Mouse (Mus musculus) kidney, embryonic 14.5 days (tissue): ENCODE data around the gene Slc22a23. TPM values are rescaled to one million over a fixed set of nuclear protein-coding genes. Genes with fewer than 3 reads are reported as not detected.
A peak's percentile ranks its signal among the peaks of the same experiment; 100 is the strongest.

Experiments used
- ATAC-seq: fragments of 200-750 bp; cut with Nextera tagmentation; 2 replicates; pipeline ENCODE4 v1.8.0; 2017; ENCODE audit warnings: moderate number of reproducible peaks, mild to moderate bottlenecking, moderate TSS enrichment, moderate library complexity; ENCODE audit not compliant: low FRiP score, low TSS enrichment
- H3K27ac ChIP-seq: fragments of 300-500 bp; sonication (generic); 2 replicates; pipeline ENCODE4 v1.5.1; 2014; ENCODE audit warnings: low read depth, mild to moderate bottlenecking, low read length, moderate library complexity, mixed read lengths
- H3K27me3 ChIP-seq: fragments of 300-500 bp; sonication (generic); 2 replicates; pipeline ENCODE4 v1.6.1; 2014; ENCODE audit warnings: mild to moderate bottlenecking, low read length; ENCODE audit not compliant: control insufficient read depth, insufficient read depth
- H3K36me3 ChIP-seq: fragments of 300-500 bp; sonication (generic); 2 replicates; pipeline ENCODE4 v1.6.1; 2014; ENCODE audit warnings: low read length, mixed read lengths; ENCODE audit not compliant: control insufficient read depth, insufficient read depth
- H3K4me1 ChIP-seq: fragments of 300-500 bp; sonication (generic); 2 replicates; pipeline ENCODE4 v1.6.1; 2014; ENCODE audit warnings: low read length, mixed read lengths; ENCODE audit not compliant: control insufficient read depth, insufficient read depth
- H3K4me2 ChIP-seq: fragments of 300-500 bp; sonication (generic); replicated peaks from 2 replicates; pipeline ENCODE4 v1.6.1; 2014; ENCODE audit warnings: low read depth, mild to moderate bottlenecking, low read length
- H3K4me3 ChIP-seq: fragments of 300-500 bp; sonication (generic); 2 replicates; pipeline ENCODE4 v1.5.1; 2014; ENCODE audit warnings: mild to moderate bottlenecking, low read length
- H3K9ac ChIP-seq: fragments of 300-500 bp; sonication (generic); 2 replicates; pipeline ENCODE4 v1.6.1; 2014; ENCODE audit warnings: low read depth, mild to moderate bottlenecking, low read length, moderate library complexity
- H3K9me3 ChIP-seq: fragments of 300-500 bp; sonication (generic); 2 replicates; pipeline ENCODE4 v1.6.1; 2016; ENCODE audit warnings: low read length; ENCODE audit not compliant: control insufficient read depth
- WGBS: fragments of 180-500 bp; shearing (Covaris S2); extraction: QIAGEN DNeasy Blood & Tissue Kit; methylation state at CpG from one replicate; pipeline ENCODE4 v1.1.7; 2014; 5-methylcytosine and 5-hydroxymethylcytosine counted together
- polyA plus RNA-seq: library from polyadenylated mRNA; unstranded; fragments of >200 nt; fragmentation: Nextera tagmentation; extraction: Ambion mirVana; gene quantifications from 2 replicates; pipeline ENCODE4 v1.2.1, GENCODE M21; 2014

The Slc22a23 gene
- polyA plus RNA-seq, 1 experiment from 2014 or later = 2.8 TPM

DNA sequence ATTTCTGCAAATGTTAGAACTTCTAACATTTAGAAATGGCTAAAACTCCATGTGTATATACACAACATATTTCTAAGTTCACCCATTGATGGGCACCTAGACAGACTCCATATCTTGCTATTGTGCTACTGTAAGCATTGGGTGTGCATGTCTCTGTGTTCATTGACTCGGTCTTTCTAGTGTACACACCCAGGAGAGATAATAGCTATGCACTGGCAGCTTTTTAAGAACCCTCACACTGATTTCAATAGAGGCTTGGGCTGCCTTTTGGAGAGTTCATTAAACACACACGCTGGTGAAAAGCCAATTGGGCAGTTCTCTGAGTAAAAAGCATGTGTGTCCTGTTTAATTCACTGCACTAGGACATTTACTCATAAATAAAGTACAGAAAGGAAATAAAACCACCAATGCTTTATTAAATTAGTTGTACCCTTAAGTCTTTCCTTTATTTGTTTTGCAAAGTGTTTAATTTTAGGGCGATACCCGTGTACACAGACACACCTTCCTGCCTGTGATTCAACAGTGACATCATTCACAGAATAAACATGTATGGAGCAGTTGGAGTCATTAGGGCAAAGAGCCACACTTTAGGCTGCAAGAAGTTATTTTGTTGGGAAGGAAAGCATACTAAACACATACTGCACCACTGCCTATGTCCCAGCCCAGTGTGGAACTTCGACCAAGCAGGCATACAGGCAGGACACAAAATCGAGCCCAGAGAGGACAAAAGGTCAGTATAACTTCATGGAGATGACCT, 137.1 kb downstream of the Slc22a23 start:
- WGBS = 73% methylated on average over 6 of the region's 6 CpGs
- no peak for ATAC-seq
- no peak overlapping the region for H3K4me3 ChIP-seq

GRCm38 (mm10) chr13:34205216-34205615, 139.8 kb downstream of the Slc22a23 start:
- no peaks in the 10 kb centered on the region for H3K36me3 ChIP-seq
- no peaks in the 10 kb centered on the region for H3K4me1 ChIP-seq
- H3K27ac ChIP-seq = no peak overlapping the region
- H3K9ac ChIP-seq = no peak overlapping the region
- ATAC-seq = no peak
- H3K4me3 ChIP-seq = no peak overlapping the region
- H3K9me3 ChIP-seq = no peaks in the 10 kb centered on the region
- H3K4me2 ChIP-seq = no peak overlapping the region
- H3K27me3 ChIP-seq = no peaks in the 10 kb centered on the region
- WGBS = 86% methylated on average over 3 of the region's 3 CpGs

More for the DNA sequence above, 137.1 kb downstream of the Slc22a23 start:
- H3K9me3 ChIP-seq = no peaks in the 10 kb centered on the region
- H3K36me3 ChIP-seq = no peaks in the 10 kb centered on the region
- H3K27ac ChIP-seq = no peak overlapping the region
- H3K4me2 ChIP-seq = no peak overlapping the region
- no peaks in the 10 kb centered on the region for H3K4me1 ChIP-seq
- H3K9ac ChIP-seq = no peak overlapping the region
- no peaks in the 10 kb centered on the region for H3K27me3 ChIP-seq

- no peak for ATAC-seq
- Histone ChIP-seq H3K9me3 (no peaks in the 10 kb centered on the region), H3K4me3 (no peak overlapping the region), H3K27ac (no peak overlapping the region), H3K9ac (no peak overlapping the region), H3K4me2 (no peak overlapping the region), H3K4me1 (no peaks in the 10 kb centered on the region), H3K36me3 (no peaks in the 10 kb centered on the region), H3K27me3 (no peaks in the 10 kb centered on the region)
- WGBS = 96% methylated on average over 1 of the region's 1 CpGs
Observed at GRCm38 (mm10) chr13:34195676-34196075, 149.3 kb downstream of the Slc22a23 start.

DNA sequence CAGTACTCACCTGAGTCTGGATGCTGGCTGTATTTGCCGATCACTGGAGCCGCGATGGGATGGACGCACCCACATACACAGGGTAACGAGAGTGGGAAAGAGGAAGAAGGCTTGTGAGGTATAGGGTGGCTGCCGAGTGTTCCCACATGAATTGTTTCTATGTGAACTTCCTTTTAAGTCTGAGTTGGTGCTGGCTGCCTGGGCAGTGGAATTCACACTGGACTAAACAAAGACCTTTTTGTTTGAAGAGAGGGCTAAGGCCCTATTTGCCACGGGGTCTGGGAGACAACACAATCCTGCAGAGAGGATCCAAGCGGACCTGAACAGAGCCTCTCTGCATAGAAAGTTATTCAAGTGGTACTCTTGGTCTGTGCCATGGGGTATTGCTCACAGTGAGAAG, 151.6 kb downstream of the Slc22a23 start:
- WGBS = 74% methylated on average over 8 of the region's 8 CpGs
- H3K4me2 ChIP-seq = no peak overlapping the region
- H3K27ac ChIP-seq = no peak overlapping the region
- H3K9ac ChIP-seq = no peak overlapping the region
- ATAC-seq = no peak
- no peaks in the 10 kb centered on the region for H3K4me1 ChIP-seq
- H3K4me3 ChIP-seq = no peak overlapping the region
- H3K9me3 ChIP-seq = no peaks in the 10 kb centered on the region
- H3K27me3 ChIP-seq = no peaks in the 10 kb centered on the region
- no peaks in the 10 kb centered on the region for H3K36me3 ChIP-seq

- Histone ChIP-seq H3K27ac (no peak overlapping the region), H3K36me3 (no peaks in the 10 kb centered on the region), H3K27me3 (no peaks in the 10 kb centered on the region), H3K9me3 (no peaks in the 10 kb centered on the region), H3K4me3 (no peak overlapping the region), H3K9ac (no peak overlapping the region), H3K4me2 (no peak overlapping the region), H3K4me1 (no peaks in the 10 kb centered on the region)
- 0 out of 2 replicates have a peak, but pooled peaks have one; percentile 16 for ATAC-seq
- 72% methylated on average over 8 of the region's 8 CpGs for WGBS
Observed at GRCm38 (mm10) chr13:34192414-34193191, 152.4 kb downstream of the Slc22a23 start.

DNA sequence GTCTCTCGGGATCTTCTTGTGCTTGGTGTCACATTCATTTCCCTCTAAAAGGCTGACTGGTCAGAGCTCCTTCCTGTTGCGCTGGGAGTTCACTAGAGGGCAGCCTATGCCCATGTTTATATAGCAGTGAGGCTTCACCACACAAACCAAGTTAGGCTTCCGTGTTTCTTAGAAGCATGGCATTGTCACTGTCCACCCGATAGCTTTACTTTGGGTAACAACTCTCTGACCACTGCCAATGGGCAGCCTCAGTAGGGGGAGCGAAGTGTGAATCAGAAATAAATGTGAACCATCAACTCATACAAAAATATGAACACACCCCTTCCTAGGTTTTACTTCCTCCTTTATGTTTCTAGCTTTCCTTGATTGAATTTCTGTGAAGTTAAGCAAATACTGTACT, 157.4 kb downstream of the Slc22a23 start:
- peaks cover under 1% of the 10 kb centered on the region; the same call in 1 of the 2 replicates for H3K36me3 ChIP-seq
- no peak overlapping the region for H3K9ac ChIP-seq
- H3K27me3 ChIP-seq = no peaks in the 10 kb centered on the region
- H3K4me3 ChIP-seq = no peak overlapping the region
- H3K27ac ChIP-seq = no peak overlapping the region
- WGBS = 10% methylated on average over 5 of the region's 5 CpGs
- peak; percentile 72; the same call in 1 of the 2 replicates for ATAC-seq
- no peak overlapping the region for H3K4me2 ChIP-seq
- no peaks in the 10 kb centered on the region for H3K4me1 ChIP-seq
- no peaks in the 10 kb centered on the region for H3K9me3 ChIP-seq

GRCm38 (mm10) chr13:34185371-34185770, 159.6 kb downstream of the Slc22a23 start:
- ATAC-seq = no peak
- H3K9ac ChIP-seq = no peak overlapping the region
- WGBS = 77% methylated on average over 2 of the region's 2 CpGs
- no peaks in the 10 kb centered on the region for H3K9me3 ChIP-seq
- no peaks in the 10 kb centered on the region for H3K4me1 ChIP-seq
- H3K4me3 ChIP-seq = no peak overlapping the region
- no peaks in the 10 kb centered on the region for H3K27me3 ChIP-seq
- no peak overlapping the region for H3K27ac ChIP-seq
- H3K36me3 ChIP-seq = peaks cover 7% of the 10 kb centered on the region; the same call in 1 of the 2 replicates
- no peak overlapping the region for H3K4me2 ChIP-seq

DNA sequence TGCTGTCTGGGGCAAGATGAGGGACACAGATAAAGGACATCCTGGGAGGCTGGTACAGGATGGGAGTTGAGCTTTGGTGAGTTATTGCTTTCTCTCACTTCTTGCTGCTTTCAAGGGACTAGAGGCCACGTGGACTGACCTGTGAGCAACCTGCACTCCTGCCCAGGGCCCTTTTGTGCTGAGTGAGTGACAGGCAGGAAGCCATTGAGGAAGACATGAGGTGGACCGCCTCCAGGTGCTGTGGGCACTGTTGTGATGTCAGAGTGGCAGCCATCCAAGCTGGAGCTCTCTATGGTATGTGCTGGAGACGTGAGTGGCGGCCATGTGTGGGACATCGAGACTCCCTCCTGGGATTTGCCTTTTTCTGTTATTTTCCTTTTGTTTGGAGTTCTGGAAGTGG, 163.4 kb downstream of the Slc22a23 start:
- H3K9ac ChIP-seq = no peak overlapping the region
- ATAC-seq = no peak
- 84% methylated on average over 5 of the region's 5 CpGs for WGBS
- H3K4me1 ChIP-seq = no peaks in the 10 kb centered on the region
- H3K36me3 ChIP-seq = peaks cover 7% of the 10 kb centered on the region; the same call in 1 of the 2 replicates
- H3K4me3 ChIP-seq = no peak overlapping the region
- no peaks in the 10 kb centered on the region for H3K9me3 ChIP-seq
- no peak overlapping the region for H3K4me2 ChIP-seq
- no peaks in the 10 kb centered on the region for H3K27me3 ChIP-seq
- H3K27ac ChIP-seq = no peak overlapping the region

DNA sequence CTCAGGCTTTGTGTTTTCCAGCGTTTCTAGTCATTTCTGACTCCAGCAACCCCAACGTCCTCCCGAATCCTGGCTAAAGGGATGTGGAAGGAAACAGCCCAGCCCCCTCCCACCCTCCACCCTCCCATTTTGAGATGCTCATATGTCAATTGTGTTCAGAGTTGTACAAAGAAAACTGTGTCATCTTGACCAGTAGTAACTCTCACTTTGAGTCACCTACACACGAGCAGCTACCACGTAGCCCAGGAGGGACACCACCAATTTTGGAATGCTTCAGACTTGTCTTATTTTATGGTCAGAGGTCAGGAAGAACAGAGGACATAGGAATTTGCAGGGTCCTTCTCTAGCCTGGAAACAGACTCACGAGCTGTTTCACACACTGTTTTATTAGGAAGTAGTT, 171.0 kb downstream of the Slc22a23 start:
- Histone ChIP-seq H3K27me3 (no peaks in the 10 kb centered on the region), H3K9me3 (no peaks in the 10 kb centered on the region), H3K4me3 (no peak overlapping the region), H3K27ac (no peak overlapping the region), H3K36me3 (no peaks in the 10 kb centered on the region), H3K4me1 (no peaks in the 10 kb centered on the region), H3K9ac (no peak overlapping the region), H3K4me2 (no peak overlapping the region)
- 92% methylated on average over 6 of the region's 6 CpGs for WGBS
- no peak for ATAC-seq
